Mouse (Mus musculus) embryonic stem cell, embryonic (primary cell): ENCODE measurements around the gene Brca1.

ENCODE experiments used
- CTCF ChIA-PET, 4 experiments: fragments of 300-600 bp in 2 of 4; fragments of 350-600 bp in 2 of 4; sonication (Branson Sonifier 250); formaldehyde crosslinking; loops; one replicate each; lab custom pipeline; 2022; ENCODE audit warnings: inconsistent platforms in 2 of 4; lab: Charles Lee
- POLR2A ChIA-PET, 4 experiments: fragments of 300-600 bp in 2 of 4; fragments of 350-600 bp in 2 of 4; sonication (Branson Sonifier 250); formaldehyde crosslinking; loops; one replicate each; lab custom pipeline; 2022; ENCODE audit warnings: antibody characterized with exemption in 4 of 4, inconsistent platforms in 1 of 4; lab: Charles Lee

The Brca1 gene

DNA sequence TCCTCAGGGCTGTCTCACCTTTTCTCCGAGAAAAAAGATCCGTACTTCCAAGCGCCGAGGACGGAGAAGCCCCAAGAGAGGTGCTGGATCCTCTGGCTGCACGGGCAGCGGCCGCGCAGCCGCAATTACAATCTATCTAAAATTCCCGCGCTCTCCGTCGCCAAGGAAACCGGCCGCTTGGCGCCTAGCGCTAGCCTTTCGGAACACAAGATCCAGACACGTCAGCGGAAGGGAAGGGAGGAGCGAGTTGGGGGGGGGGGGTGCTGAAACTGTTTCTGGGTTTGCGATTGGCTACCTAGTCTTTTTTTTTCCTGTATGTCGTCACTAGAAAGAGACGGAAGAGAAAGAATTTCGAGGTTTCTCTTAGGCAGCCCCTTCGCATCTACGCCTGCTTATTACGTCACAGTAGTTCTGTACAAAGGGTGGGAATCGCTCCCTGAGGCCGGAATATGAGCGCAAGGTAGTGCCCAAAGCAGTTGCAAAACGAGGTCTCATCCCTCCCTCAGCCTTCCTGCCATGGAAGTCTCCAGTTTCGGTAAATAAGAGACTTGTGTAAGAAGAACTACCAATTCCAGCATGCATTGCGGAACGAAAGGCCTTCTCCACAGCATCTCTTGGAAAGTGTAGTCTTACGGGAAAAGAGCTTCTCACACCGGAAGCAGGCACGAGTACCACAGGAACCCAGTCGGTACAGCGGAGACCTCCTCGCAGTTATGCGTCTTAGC lies at the start of gene Brca1, which contains the start of gene Nbr1:
Gene Brca1, minus strand, starts transcription at position 205 of the 725 bp plus-strand sequence.
Gene Nbr1, plus strand, starts transcription at position 399 of the 725 bp plus-strand sequence.
- CTCF ChIA-PET = interaction anchor here (0.6 to 3.2 kb wide), 25 partner anchors 9 to 375 kb away, joined by 3 to 72 read pairs (median 5); partner anchors contain the start of genes Becn1 (in 1 of the 4), Dhx8 (in 1 of the 4) and Rpl27 (in 1 of the 4)
- POLR2A ChIA-PET = interaction anchor here (0.5 to 27.7 kb wide), 165 partner anchors 8 to 1861 kb away, joined by 3 to 978 read pairs (median 5); partner anchors contain the start of genes Rnd2 (in 3 of the 4), Rpl27 (in 3 of the 4), Tmem106a (in 3 of the 4) and Aarsd1 (in 2 of the 4)

DNA sequence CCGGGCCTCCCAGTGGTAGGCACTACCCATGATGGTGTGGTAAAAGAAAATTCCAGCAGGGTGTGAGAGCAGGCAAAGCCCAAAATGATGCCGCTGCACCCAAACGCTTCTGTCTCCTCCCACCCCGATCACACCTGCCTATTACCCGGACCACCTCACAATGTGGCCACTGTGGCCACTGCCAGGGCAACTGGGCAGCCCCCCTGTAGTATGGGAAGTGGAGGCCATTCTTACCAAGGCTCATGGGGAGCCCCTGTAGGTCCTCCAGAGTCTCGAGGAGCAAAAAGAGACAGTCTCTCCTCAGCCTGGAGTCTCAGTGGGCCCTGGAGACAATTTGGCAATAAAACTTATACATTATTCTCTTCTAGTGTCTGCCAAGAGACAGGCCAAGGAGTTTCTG lies 47.4 kb upstream of the Brca1 start, which contains the start of gene Gm11634:
Gene Gm11634, minus strand, starts transcription at position 101 of the 400 bp plus-strand sequence.
- ChIA-PET POLR2A (interaction anchor here in 2 of 4 experiments (0.7 to 47.2 kb wide), 26 partner anchors 9 to 204 kb away, joined by 3 to 978 read pairs (median 6); partner anchors contain the start of genes Arl4d (in 1 of the 2), Brca1 (in 1 of the 2), Nbr1 (in 1 of the 2) and Rdm1 (in 1 of the 2)), CTCF (interaction anchor here in 2 of 4 experiments (0.7 to 0.9 kb wide), 2 partner anchors 15 to 179 kb away, joined by 3 read pairs; no protein-coding TSS in a partner anchor)

GRCm38 (mm10) chr11:101589989-101590624 lies 38.4 kb upstream of the Brca1 start:
- CTCF ChIA-PET = interaction anchor here (0.5 to 5.5 kb wide), 24 partner anchors 8 to 244 kb away, joined by 3 to 73 read pairs (median 4); partner anchors contain the start of genes Rpl27 (in 2 of the 4), Tmem106a (in 2 of the 4), Dhx8 (in 1 of the 4) and Nbr1 (in 1 of the 4)
- POLR2A ChIA-PET = interaction anchor here (0.6 to 47.2 kb wide), 79 partner anchors 8 to 1062 kb away, joined by 3 to 978 read pairs (median 6); partner anchors contain the start of genes Rdm1 (in 4 of the 4), Rpl27 (in 3 of the 4), Tmem106a (in 3 of the 4) and Brca1 (in 2 of the 4)

DNA sequence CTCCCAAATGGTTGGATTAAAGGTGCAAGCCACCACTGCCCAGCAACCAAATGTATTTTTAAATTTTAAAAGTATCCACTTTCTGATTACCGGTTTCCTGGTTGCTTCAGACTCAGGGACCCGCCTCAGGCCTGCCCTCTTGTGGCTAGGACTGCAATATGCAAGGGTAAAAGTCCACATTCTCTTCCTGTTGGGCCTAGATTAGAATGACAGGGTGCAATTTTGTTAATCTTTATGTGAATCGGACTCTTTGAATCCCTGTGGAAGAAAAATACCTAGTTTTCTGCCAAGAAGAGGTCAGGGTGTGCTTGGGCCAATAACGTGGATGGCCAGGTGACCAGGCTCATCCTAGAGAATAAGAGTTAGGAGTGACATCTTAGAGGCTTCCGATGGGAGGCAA lies 37.7 kb upstream of the Brca1 start:
- ChIA-PET CTCF (interaction anchor here in 2 of 4 experiments (0.7 to 5.5 kb wide), 7 partner anchors 13 to 122 kb away, joined by 3 to 73 read pairs (median 7); no protein-coding TSS in a partner anchor), POLR2A (interaction anchor here (0.7 to 47.2 kb wide), 45 partner anchors 8 to 1062 kb away, joined by 3 to 978 read pairs (median 9); partner anchors contain the start of genes Rdm1 (in 4 of the 4), Brca1 (in 2 of the 4), Nbr1 (in 2 of the 4) and Tmem106a (in 2 of the 4))

DNA sequence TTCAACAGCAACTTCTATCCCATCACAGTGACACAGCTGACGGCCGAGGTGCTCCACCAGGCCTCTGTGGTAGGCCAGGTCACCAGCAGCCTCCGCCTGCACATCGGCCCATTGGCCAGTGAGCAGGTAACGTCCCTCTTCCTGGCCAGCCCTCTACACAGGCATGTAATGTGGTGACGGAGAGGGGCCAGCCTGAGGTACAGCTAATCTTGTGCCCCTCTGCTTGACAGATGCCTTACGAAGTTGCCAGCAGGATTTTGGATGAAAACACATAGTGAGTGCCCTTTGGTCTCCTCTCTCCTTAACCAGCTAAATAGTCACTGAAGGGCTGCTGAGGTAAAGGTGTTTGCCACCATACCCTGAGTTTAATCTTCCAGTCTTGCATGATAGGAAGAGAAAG lies 37.1 kb upstream of the Brca1 start:
- ChIA-PET CTCF (interaction anchor here in 1 of 4 experiments (5.5 kb wide), 1 partner anchor 12 kb away, joined by 73 read pairs; no protein-coding TSS in a partner anchor), POLR2A (interaction anchor here in 2 of 4 experiments (0.7 to 47.2 kb wide), 20 partner anchors 9 to 205 kb away, joined by 3 to 978 read pairs (median 6); partner anchors contain the start of genes Nbr1 (in 2 of the 2), Rdm1 (in 2 of the 2), Brca1 (in 1 of the 2) and Gm11634 (in 1 of the 2))

GRCm38 (mm10) chr11:101587676-101588075 lies 35.9 kb upstream of the Brca1 start:
- CTCF ChIA-PET = interaction anchor here in 3 of 4 experiments (0.5 to 5.5 kb wide), 4 partner anchors 11 to 214 kb away, joined by 3 to 73 read pairs (median 8); no protein-coding TSS in a partner anchor

DNA sequence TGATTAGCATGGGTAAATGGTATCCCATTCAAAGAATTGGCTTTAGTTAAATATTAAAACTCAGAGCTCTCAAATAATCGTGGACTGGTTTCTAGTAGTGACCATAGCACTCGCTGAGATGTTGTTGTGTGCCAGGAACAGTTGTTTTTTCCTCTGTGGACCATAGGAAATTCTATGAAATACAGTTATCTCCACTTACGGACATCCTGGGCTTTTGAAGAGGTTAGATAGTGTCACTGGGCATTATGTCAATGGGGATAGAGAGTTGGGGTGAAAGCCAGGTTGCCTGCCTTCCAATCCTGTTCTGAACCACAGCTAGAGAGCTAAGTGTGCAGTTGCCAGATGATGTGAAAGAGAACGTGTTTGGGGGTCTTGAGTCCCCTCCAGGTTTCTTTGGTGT lies 34.0 kb upstream of the Brca1 start:
- ChIA-PET CTCF (interaction anchor here in 1 of 4 experiments (0.6 to 1.7 kb wide), 2 partner anchors 17 to 166 kb away, joined by 3 to 5 read pairs; no protein-coding TSS in a partner anchor), POLR2A (interaction anchor here in 3 of 4 experiments (0.7 to 47.2 kb wide), 16 partner anchors 4 to 107 kb away, joined by 3 to 978 read pairs (median 13); partner anchors contain the start of genes Nbr1 (in 2 of the 3), Brca1 (in 1 of the 3), Gm11634 (in 1 of the 3) and Rdm1 (in 1 of the 3))

More at GRCm38 (mm10) chr11:101587676-101588075, 35.9 kb upstream of the Brca1 start:
- POLR2A ChIA-PET = interaction anchor here (0.6 to 47.2 kb wide), 28 partner anchors 8 to 252 kb away, joined by 3 to 978 read pairs (median 5); partner anchors contain the start of genes Nbr1 (in 2 of the 4), Brca1 (in 1 of the 4), Gm11634 (in 1 of the 4) and Rdm1 (in 1 of the 4)

DNA sequence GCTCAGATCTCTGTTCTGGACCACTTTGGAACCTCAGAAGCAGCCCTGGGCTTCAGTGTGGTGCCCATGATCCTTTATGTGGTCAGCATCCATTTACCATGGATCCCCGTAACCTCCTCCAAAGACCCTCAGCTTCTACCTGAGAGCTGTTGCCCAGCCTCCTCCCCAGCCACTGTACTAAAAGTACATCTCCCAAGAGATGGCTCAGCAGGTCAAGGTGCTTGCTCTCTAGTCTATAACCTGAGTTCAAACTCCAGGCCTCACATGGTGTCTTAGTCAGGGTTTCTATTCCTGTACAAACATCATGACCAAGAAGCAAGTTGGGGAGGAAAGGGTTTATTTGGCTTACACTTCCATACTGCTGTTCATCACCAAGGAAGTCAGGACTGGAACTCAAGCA lies 33.3 kb upstream of the Brca1 start:
- CTCF ChIA-PET = interaction anchor here in 3 of 4 experiments (0.6 to 2.9 kb wide), 6 partner anchors 9 to 84 kb away, joined by 3 to 18 read pairs (median 4); partner anchors contain the start of gene Gm11634 (in 1 of the 3)

GRCm38 (mm10) chr11:101583205-101583604 lies 31.4 kb upstream of the Brca1 start:
- ChIA-PET CTCF (interaction anchor here (0.6 to 2.9 kb wide), 14 partner anchors 8 to 1015 kb away, joined by 3 to 12 read pairs (median 5); no protein-coding TSS in a partner anchor), POLR2A (interaction anchor here (0.6 to 47.2 kb wide), 53 partner anchors 6 to 141 kb away, joined by 3 to 978 read pairs (median 6); partner anchors contain the start of genes Brca1 (in 3 of the 4), Nbr1 (in 3 of the 4), Rdm1 (in 2 of the 4) and Rpl27 (in 1 of the 4))

More for the DNA sequence above, 33.3 kb upstream of the Brca1 start:
- POLR2A ChIA-PET = interaction anchor here in 3 of 4 experiments (0.7 to 47.2 kb wide), 14 partner anchors 4 to 106 kb away, joined by 3 to 978 read pairs (median 4); partner anchors contain the start of genes Brca1 (in 2 of the 3), Nbr1 (in 2 of the 3), Gm11634 (in 1 of the 3) and Rdm1 (in 1 of the 3)

DNA sequence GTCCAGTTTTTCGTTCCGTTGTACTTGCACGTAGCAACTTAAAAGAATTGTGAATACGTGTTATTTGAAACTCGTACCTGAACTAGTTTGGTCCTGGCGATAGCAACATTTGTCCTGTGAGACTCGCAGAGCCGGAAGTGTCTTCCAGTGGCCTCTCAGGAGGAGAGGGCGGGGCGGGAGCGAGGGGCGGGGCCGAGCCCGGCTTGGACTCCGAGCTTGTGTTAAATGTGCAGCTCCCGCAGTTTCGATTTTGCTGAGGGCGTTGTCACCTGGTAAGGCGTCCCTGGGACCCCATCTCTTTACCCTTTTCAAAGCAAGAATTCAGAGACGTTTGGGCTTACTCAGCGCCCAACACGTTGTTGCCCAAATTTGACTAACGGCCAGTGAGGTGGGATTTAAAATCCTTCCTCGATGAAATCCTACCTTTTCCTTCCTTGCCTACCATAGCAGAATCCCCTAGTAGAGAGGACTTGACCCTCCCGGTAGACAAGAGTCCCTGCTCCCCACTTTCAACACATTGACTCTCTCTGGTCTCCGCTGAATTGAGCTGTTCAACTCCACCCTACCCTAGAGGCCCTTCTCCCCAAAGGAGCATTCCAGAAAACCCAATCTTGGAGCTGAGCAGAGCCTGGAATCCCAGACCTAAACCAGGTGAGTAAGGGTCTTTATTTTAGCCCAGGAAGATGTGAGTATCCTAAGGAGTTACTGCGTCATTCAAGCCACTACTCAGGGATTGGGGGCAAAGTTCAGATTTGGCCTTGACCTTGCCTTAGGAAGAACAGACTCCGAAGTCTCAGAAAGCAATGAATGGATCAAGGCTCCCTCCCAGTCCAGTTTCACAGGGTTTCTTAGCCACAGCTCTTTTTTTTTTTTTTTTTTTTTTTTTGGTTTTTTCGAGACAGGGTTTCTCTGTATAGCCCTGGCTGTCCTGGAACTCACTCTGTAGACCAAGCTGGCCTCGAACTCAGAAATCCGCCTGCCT lies 30.6 kb upstream of the Brca1 start, which contains the start of gene Tmem106a:
Gene Tmem106a, plus strand, starts transcription at position 189 of the 982 bp plus-strand sequence.
- POLR2A ChIA-PET = interaction anchor here (0.6 to 47.2 kb wide), 83 partner anchors 7 to 1262 kb away, joined by 3 to 978 read pairs (median 4); partner anchors contain the start of genes Brca1 (in 3 of the 4), Nbr1 (in 3 of the 4), Rpl27 (in 3 of the 4) and Dhx8 (in 2 of the 4)

DNA sequence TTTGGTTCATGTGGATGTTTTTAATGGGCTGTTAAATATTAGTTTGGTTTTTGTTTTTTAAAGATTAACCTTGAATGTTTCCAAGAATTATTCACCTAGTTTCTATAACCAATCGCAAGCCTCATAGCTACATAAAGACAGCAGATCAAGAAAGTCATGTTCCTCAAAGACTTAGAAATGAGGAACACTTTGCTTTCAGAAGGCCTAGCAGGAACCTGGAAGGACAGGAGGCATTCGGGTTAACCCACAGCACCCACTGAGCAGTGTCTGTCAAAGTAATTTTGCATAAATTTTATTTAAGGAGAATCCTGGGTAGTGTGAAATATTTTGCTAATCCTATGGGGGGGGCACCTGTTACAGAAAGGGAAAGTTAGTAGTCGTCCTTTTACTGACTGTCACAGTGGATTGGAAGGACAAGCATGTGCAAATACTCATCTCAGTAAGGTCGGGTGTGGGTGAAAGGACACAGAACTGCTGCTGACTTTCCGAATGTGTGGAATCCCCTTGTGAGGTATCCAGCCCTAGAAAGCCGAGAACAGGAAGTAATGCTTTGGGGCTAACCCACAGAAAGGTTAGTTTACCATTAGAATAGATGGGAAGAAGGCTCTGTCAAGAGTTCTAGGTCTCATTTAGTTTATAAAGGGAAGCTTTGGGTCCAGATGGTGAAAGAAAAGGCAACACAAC lies 29.5 kb upstream of the Brca1 start:
- ChIA-PET POLR2A (interaction anchor here (0.7 to 47.2 kb wide), 48 partner anchors 6 to 794 kb away, joined by 3 to 978 read pairs (median 6); partner anchors contain the start of genes Brca1 (in 3 of the 4), Nbr1 (in 3 of the 4), Rpl27 (in 3 of the 4) and Dhx8 (in 2 of the 4)), CTCF (interaction anchor here in 3 of 4 experiments (0.6 to 2.5 kb wide), 11 partner anchors 9 to 371 kb away, joined by 3 to 9 read pairs (median 3); no protein-coding TSS in a partner anchor)

More for the DNA sequence above, 30.6 kb upstream of the Brca1 start, which contains the start of gene Tmem106a:
- CTCF ChIA-PET = interaction anchor here (0.5 to 2.9 kb wide), 21 partner anchors 8 to 555 kb away, joined by 3 to 12 read pairs (median 4); no protein-coding TSS in a partner anchor

- ChIA-PET POLR2A (interaction anchor here (0.5 to 47.2 kb wide), 47 partner anchors 8 to 331 kb away, joined by 3 to 978 read pairs (median 4); partner anchors contain the start of genes Brca1 (in 3 of the 4), Nbr1 (in 3 of the 4), Rdm1 (in 2 of the 4) and Rpl27 (in 2 of the 4)), CTCF (interaction anchor here (0.6 to 8.0 kb wide), 42 partner anchors 9 to 981 kb away, joined by 3 to 122 read pairs (median 4); partner anchors contain the start of genes Becn1 (in 1 of the 4), Brca1 (in 1 of the 4), Nbr1 (in 1 of the 4) and Rpl27 (in 1 of the 4))
Measured at GRCm38 (mm10) chr11:101576116-101576515, 24.4 kb upstream of the Brca1 start.

DNA sequence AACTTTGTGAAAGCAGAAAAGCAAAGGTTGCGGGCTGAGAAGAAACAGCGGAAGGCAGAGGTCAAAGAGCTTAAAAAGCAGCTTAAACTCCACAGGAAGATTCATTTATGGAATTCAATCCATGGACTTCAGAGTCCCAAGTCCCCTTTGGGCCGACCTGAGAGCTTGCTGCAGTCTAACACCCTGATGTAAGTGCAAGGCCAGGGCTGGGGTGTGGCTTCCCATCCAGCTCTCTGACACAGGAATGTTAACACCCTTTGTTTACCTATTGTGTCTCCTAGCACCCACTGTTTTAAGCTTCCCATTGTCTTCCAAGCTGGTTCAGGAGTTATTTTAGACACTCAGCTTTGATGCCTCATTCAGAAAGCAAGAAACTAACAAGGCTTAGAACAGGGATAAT lies 16.7 kb upstream of the Brca1 start:
- POLR2A ChIA-PET = interaction anchor here (0.6 to 47.2 kb wide), 45 partner anchors 8 to 1041 kb away, joined by 3 to 978 read pairs (median 4); partner anchors contain the start of genes Brca1 (in 3 of the 4), Nbr1 (in 3 of the 4), Tmem106a (in 3 of the 4) and Dhx8 (in 2 of the 4)

More for the DNA sequence above, 16.7 kb upstream of the Brca1 start:
- CTCF ChIA-PET = interaction anchor here in 2 of 4 experiments (0.5 to 10.5 kb wide), 9 partner anchors 8 to 388 kb away, joined by 3 to 122 read pairs (median 5); partner anchors contain the start of genes Tmem106a (in 2 of the 2), Brca1 (in 1 of the 2), Nbr1 (in 1 of the 2) and Rpl27 (in 1 of the 2)
